Mouse (Mus musculus): ENCODE measurements around the gene Lrtm2. TPM values are rescaled to one million over a fixed set of nuclear protein-coding genes. Genes with fewer than 3 reads are reported as not detected.

Lrtm2 gene
- polyA plus RNA-seq, 1 experiment, result not detected

- H3K9me3 ChIP-seq, result no peaks in the 10 kb centered on the region
- TF ChIP-seq FLI1 (IDR thresholded peaks at IDR 0.05; ENCODE audit: low read length) (no peak), GATA1 (IDR thresholded peaks at IDR 0.05; ENCODE audit: borderline replicate concordance, low read length) (no peak)
- H3K4me1 ChIP-seq, result peaks cover 28% of the 10 kb centered on the region
- H3K27me3 ChIP-seq (replicated peaks), result peaks cover 93% of the 10 kb centered on the region
- no peaks in the 10 kb centered on the region for H3K36me3 ChIP-seq (replicated peaks; ENCODE audit: low read length)
- peak overlapping the region; percentile 40 for H3K4me3 ChIP-seq (replicated peaks)
Measured at GRCm38 (mm10) chr6:119325978-119326377, 4.6 kb downstream of the Lrtm2 start.

GRCm38 (mm10) chr6:119324776-119325175 is 5.8 kb downstream of the Lrtm2 start:
- Histone ChIP-seq H3K27me3 (replicated peaks) (peaks cover 89% of the 10 kb centered on the region), H3K36me3 (replicated peaks; ENCODE audit: low read length) (no peaks in the 10 kb centered on the region), H3K9me3 (peaks cover 6% of the 10 kb centered on the region), H3K4me1 (peaks cover 17% of the 10 kb centered on the region), H3K4me3 (replicated peaks) (no peak overlapping the region)
- TF ChIP-seq FLI1 (IDR thresholded peaks at IDR 0.05; ENCODE audit: low read length) (no peak), GATA1 (IDR thresholded peaks at IDR 0.05; ENCODE audit: borderline replicate concordance, low read length) (no peak)

- H3K4me1 ChIP-seq, result peaks cover 5% of the 10 kb centered on the region; the same call in 1 of the 2 replicates
- peaks cover 13% of the 10 kb centered on the region for H3K9me3 ChIP-seq
- H3K36me3 ChIP-seq (replicated peaks; ENCODE audit: low read length), result no peaks in the 10 kb centered on the region
- TF ChIP-seq GATA1 (IDR thresholded peaks at IDR 0.05; ENCODE audit: borderline replicate concordance, low read length), result no peak
- TF ChIP-seq FLI1 (IDR thresholded peaks at IDR 0.05; ENCODE audit: low read length), result no peak
- H3K27me3 ChIP-seq (replicated peaks), result peaks cover 74% of the 10 kb centered on the region
- H3K4me3 ChIP-seq (replicated peaks), result no peak overlapping the region
Measured at GRCm38 (mm10) chr6:119321752-119322151, 8.8 kb downstream of the Lrtm2 start.

- Histone ChIP-seq H3K9me3 (peaks cover 13% of the 10 kb centered on the region), H3K4me1 (no peaks in the 10 kb centered on the region), H3K4me3 (replicated peaks) (no peak overlapping the region), H3K36me3 (replicated peaks; ENCODE audit: low read length) (no peaks in the 10 kb centered on the region), H3K27me3 (replicated peaks) (peaks cover 72% of the 10 kb centered on the region)
- no peak for TF ChIP-seq FLI1 (IDR thresholded peaks at IDR 0.05; ENCODE audit: low read length)
- no peak for TF ChIP-seq GATA1 (IDR thresholded peaks at IDR 0.05; ENCODE audit: borderline replicate concordance, low read length)
Measured at GRCm38 (mm10) chr6:119320481-119320880, 10.1 kb downstream of the Lrtm2 start.

GRCm38 (mm10) chr6:119319358-119319757 is 11.2 kb downstream of the Lrtm2 start:
- Histone ChIP-seq H3K4me3 (replicated peaks) (no peak overlapping the region), H3K4me1 (no peaks in the 10 kb centered on the region), H3K9me3 (peaks cover 13% of the 10 kb centered on the region), H3K27me3 (replicated peaks) (peaks cover 69% of the 10 kb centered on the region), H3K36me3 (replicated peaks; ENCODE audit: low read length) (no peaks in the 10 kb centered on the region)
- TF ChIP-seq FLI1 (IDR thresholded peaks at IDR 0.05; ENCODE audit: low read length), result no peak
- TF ChIP-seq GATA1 (IDR thresholded peaks at IDR 0.05; ENCODE audit: borderline replicate concordance, low read length), result no peak

DNA sequence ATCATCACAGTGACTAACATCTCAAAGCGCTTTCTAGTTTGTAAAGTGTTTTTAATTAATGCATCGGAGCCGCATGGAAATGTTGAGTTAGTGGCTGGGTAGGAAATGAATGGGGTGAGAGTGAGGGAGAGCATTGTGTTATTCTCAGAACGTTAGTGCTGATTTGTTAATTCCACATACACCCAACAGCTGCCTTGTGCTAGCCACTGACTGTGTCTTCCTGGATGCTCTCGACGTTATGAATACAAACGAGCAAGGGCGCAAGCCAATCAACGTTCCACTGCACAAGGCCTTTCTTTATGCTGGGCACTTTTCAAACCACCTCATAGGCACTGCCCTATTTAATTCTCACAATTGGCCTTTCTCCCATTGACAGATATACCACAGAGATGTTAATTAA is 11.8 kb downstream of the Lrtm2 start:
- no peak for TF ChIP-seq GATA1 (IDR thresholded peaks at IDR 0.05; ENCODE audit: borderline replicate concordance, low read length)
- TF ChIP-seq FLI1 (IDR thresholded peaks at IDR 0.05; ENCODE audit: low read length), result no peak
- Histone ChIP-seq H3K27me3 (replicated peaks) (peaks cover 68% of the 10 kb centered on the region), H3K4me3 (replicated peaks) (no peak overlapping the region), H3K9me3 (peaks cover 13% of the 10 kb centered on the region), H3K4me1 (no peaks in the 10 kb centered on the region), H3K36me3 (replicated peaks; ENCODE audit: low read length) (no peaks in the 10 kb centered on the region)

DNA sequence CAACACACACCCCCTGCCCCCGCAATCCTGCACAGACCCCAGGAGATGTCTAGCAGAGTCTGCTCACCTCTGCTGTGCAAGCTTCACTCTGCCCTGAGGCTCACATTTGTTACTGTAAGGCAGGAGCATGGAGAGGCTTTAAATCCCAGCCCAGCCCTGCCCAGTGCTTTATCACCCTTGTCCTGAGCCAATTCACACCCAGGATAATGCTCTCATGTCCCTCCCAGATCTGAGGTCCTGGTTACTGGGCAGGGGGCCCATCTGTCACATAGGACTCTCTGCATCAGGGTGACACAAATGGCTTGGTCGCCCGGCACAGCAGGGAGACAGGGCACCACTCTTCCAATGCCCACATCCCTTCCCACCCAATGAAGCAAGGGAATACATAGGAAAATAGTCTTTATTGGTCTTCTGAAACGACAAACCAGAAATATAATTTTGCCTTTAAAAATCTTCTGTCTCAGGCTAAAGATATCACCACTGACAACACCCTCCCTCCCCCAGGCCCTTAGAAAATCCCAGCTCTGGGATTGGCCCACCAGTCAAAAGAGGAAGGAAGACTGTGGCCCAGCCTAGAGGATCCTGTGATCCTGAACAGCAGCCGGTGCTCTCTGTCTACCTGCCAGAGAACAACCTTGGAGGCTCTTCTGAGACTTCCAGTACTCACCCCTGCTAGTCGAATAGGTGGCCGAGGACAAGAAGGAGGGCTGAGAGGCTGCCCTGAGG is 15.7 kb downstream of the Lrtm2 start:
- peaks cover 60% of the 10 kb centered on the region for H3K27me3 ChIP-seq (replicated peaks)
- H3K4me1 ChIP-seq, result no peaks in the 10 kb centered on the region
- no peak overlapping the region for H3K4me3 ChIP-seq (replicated peaks)
- no peaks in the 10 kb centered on the region for H3K36me3 ChIP-seq (replicated peaks; ENCODE audit: low read length)
- no peak for TF ChIP-seq FLI1 (IDR thresholded peaks at IDR 0.05; ENCODE audit: low read length)
- TF ChIP-seq GATA1 (IDR thresholded peaks at IDR 0.05; ENCODE audit: borderline replicate concordance, low read length), result no peak
- peaks cover 9% of the 10 kb centered on the region for H3K9me3 ChIP-seq

- Histone ChIP-seq H3K4me1 (no peaks in the 10 kb centered on the region), H3K27me3 (replicated peaks) (peaks cover 70% of the 10 kb centered on the region), H3K36me3 (replicated peaks; ENCODE audit: low read length) (no peaks in the 10 kb centered on the region), H3K4me3 (replicated peaks) (no peak overlapping the region), H3K9me3 (no peaks in the 10 kb centered on the region)
- TF ChIP-seq GATA1 (IDR thresholded peaks at IDR 0.05; ENCODE audit: borderline replicate concordance, low read length), result no peak
- no peak for TF ChIP-seq FLI1 (IDR thresholded peaks at IDR 0.05; ENCODE audit: low read length)
Measured at GRCm38 (mm10) chr6:119313588-119314375, 16.8 kb downstream of the Lrtm2 start.

- Histone ChIP-seq H3K36me3 (replicated peaks; ENCODE audit: low read length) (no peaks in the 10 kb centered on the region), H3K27me3 (replicated peaks) (peaks cover 72% of the 10 kb centered on the region), H3K4me3 (replicated peaks) (no peak overlapping the region), H3K4me1 (no peaks in the 10 kb centered on the region), H3K9me3 (no peaks in the 10 kb centered on the region)
- no peak for TF ChIP-seq GATA1 (IDR thresholded peaks at IDR 0.05; ENCODE audit: borderline replicate concordance, low read length)
- TF ChIP-seq FLI1 (IDR thresholded peaks at IDR 0.05; ENCODE audit: low read length), result no peak
Measured at GRCm38 (mm10) chr6:119313096-119313495, 17.5 kb downstream of the Lrtm2 start.

DNA sequence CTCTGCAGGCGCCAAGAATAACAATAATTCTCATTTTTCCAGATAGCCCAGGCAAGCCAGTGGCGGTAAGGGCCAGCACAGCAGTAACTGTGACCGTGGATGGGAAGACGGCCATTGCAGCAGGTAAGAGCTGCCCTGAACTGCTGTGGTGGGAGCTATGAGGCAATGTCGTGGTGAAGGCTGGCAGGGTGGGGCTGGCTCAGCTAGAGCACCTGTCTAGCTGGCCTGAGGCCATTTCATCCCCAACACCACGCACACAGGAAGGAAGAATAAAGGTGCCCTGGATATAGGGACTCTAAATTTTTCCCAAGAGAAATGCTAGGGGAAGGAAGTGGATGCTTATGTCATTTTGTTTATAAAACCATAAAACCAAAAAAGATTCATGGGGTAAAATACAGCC is 18.2 kb downstream of the Lrtm2 start:
- no peak overlapping the region for H3K4me3 ChIP-seq (replicated peaks)
- TF ChIP-seq GATA1 (IDR thresholded peaks at IDR 0.05; ENCODE audit: borderline replicate concordance, low read length) (no peak), FLI1 (IDR thresholded peaks at IDR 0.05; ENCODE audit: low read length) (no peak)
- H3K9me3 ChIP-seq, result no peaks in the 10 kb centered on the region
- H3K4me1 ChIP-seq, result no peaks in the 10 kb centered on the region
- peaks cover 71% of the 10 kb centered on the region for H3K27me3 ChIP-seq (replicated peaks)
- H3K36me3 ChIP-seq (replicated peaks; ENCODE audit: low read length), result no peaks in the 10 kb centered on the region
